Mouse (Mus musculus) urinary bladder, postnatal 25 days (tissue): ENCODE measurements around the gene Wdr27.
"Not testable (repeated sequence)": the region's sequence is repeated elsewhere in the genome, so short reads cannot be mapped to it uniquely, and the experiment has no call there.

Source experiments
- DNase-seq: peaks from one replicate; pipeline ENCODE4 v3.0.0; 2022; ENCODE audit warnings: low spot score

The Wdr27 gene

GRCm38 (mm10) chr17:14943009-14943728 is at the start of gene Wdr27, which contains the start of gene 1600012H06Rik:
Gene Wdr27 (minus strand): TSS chr17:14943158.
Gene 1600012H06Rik (plus strand): TSS chr17:14943184.
- DNase-seq: peak; percentile 99

DNA sequence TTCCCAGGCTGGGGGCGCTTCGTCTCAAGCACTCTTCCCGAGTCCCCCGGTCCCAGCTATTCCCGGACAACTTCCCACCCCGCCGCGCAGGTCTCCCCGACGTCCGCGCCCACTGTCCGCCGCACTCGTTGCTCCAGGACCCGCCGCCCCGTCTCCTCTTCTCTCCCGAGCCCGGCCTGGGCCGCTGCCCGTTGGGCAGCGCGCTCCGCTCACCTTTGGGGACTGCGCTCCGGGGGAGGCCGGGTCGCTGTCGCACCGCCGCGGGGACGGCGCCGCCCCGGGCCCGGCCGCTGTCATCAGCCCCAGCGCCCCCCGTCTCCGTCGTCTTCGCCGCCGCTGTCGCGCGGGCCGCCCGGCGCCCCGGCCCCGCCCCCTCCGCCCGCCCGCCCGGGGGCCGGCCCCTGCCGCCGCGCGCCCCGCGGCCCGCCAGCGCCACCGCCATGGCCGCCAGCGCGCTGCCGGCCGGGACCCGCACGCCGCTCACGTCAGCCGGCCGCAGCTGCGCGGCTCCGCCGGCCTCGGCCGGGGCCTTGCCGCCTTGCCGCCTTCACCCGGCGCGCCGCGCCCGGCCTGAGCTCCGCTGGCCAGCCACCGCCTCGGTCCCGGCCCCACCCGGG is 49.7 kb upstream of the Wdr27 start:
- DNase-seq: not testable (repeated sequence)

GRCm38 (mm10) chr17:14990116-14990702 is 47.3 kb upstream of the Wdr27 start:
- not testable (repeated sequence) for DNase-seq

DNA sequence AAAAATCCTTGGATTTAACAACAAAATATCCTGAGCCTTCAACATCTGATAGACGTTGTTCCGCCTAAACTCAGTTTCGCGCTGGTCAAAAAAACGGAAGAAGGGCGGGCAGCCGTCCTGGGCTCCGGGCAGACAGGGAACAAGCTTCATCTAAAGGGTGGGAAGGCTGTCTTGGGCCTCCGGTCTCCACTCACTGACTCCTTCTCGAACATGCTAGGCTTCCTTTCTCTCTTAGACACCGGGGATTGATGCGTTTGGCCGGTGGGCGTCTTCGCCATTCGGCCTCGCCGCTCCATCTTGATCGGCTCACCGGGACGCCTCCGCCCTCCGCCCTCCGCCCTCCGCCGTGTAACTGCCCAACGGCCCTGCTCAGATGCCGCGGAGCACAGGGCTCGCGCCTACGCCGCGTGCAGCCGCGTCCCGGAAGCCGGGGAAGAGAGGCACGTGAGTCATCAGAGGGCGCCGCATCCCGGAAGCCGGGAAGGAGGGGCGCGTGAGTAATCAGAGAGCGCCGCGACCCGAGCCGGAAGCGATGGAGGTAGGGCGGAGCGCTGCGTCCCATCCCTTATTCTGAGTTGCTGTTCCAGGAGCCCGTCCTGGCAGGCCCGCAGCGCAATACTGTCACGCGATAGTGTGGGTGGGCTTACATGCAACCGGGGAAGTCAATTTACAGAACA is 35.5 kb upstream of the Wdr27 start, which contains the start of the genes 9030025P20Rik and Gm3417:
Gene 9030025P20Rik, plus strand, starts transcription at position 107 of the 677 bp plus-strand sequence.
Gene Gm3417, minus strand, starts transcription at position 429 of the 677 bp plus-strand sequence.
- not testable (repeated sequence) for DNase-seq

DNA sequence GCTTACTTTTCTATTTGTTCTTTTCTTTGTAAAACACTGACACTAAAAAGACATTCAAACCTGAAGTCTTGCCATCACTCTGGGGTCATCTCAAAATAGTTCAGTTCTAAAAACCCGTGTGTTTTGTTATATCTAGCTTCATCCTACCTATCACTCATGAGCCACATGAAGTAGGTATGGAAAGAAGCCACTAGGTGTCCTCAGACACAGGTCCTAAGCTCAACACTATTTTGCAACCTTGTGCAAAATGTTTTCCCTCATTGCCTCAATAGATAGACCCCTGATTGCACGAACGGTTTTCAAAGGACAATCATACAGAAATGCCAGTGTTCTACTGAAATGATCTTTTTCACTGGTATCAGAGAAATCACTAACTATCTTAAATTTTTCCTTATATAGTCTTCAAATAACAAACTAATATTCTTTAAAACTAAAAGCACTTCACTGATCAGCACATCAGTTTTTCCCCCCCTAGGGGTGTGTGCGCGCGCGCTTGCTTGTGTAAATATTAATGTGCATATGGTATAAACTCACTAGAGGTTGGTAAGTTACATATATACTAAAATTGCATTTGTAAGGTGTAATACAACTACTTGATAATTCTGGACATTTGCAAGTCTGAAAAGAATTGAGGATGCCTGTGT is 34.9 kb upstream of the Wdr27 start:
- not testable (repeated sequence) for DNase-seq

DNA sequence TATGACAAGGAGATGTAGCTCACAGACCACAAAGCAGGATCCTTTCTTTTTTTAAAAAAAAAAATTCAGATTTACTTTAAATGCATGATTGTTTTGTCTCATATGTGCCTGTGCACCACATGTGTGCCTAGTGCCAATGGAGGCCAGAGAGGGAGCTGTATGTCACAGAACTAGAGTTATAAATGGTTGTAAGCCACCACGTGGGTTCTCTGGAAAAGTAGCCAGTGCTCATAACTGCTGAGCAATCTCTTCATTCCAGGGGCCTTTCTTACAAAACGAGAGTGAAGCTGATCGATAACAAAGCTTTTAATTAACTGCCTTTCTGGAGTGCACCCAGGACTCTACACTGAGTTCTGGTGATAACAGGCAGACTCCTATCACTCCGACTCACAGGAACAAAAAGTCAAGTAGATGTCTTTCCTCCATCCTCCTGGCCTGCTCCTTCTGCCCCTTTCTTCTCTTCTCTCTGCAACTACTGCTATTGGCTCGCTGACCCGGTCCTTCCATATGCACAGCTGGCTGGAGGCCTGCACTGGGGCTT is 25.5 kb upstream of the Wdr27 start:
- DNase-seq: not testable (repeated sequence)

DNA sequence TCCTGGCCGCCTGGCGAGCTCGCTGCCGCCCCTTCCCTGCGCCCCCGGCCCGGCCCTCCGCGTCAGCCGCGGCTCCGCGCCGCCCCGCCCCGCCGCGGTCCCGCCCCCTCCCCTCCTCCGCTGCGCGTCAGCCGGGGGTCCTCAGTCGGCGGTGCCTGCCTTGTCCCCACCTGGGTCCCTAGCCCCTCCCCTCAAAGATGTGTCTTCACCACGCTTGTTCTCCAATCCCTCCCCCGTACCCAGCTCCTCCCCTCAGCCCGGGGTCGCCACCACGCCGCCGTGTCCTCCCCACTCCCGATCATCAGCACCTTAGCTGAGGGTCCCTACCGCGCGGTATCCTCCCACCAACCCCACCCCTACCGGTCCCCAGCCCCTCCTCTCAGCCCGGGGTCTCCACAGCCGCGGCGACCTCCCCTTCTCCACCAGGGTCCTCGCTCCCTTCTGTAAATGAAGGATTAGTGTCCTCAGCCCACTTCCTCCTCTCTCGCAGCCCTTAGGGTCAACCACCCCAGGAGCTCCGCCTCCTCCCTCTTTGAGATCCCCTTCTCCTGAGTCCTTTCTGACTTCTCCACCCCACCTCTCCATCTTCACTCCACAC is 18.7 kb upstream of the Wdr27 start:
- not testable (repeated sequence) for DNase-seq

GRCm38 (mm10) chr17:14960951-14961556 is 18.1 kb upstream of the Wdr27 start, which contains the start of gene Phf10:
Gene Phf10 (minus strand): TSS chr17:14961273.
- DNase-seq: peak; percentile 44

DNA sequence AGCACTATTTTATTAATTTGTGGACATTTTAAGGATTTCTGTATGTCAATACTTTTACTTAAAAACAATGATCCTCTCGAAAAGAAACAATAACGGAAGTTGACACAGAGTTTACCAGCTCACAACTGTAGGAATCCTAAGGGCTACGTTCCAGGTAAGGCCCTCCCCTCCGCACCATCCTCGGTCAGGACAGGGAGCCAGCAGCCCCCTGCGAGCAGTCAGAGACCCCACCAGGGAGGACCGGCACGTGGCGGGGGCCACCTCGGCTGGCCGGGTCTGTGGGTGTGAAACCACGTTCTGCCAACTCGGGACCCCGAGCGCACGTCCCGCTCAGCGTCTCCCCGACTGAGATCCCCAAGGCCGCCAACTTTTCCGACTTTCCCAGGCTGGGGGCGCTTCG is 17.6 kb upstream of the Wdr27 start:
- DNase-seq: peak; percentile 25

- no peak for DNase-seq
These were observed 17.0 kb upstream of the Wdr27 start for GRCm38 (mm10) chr17:14959979-14960378.

DNA sequence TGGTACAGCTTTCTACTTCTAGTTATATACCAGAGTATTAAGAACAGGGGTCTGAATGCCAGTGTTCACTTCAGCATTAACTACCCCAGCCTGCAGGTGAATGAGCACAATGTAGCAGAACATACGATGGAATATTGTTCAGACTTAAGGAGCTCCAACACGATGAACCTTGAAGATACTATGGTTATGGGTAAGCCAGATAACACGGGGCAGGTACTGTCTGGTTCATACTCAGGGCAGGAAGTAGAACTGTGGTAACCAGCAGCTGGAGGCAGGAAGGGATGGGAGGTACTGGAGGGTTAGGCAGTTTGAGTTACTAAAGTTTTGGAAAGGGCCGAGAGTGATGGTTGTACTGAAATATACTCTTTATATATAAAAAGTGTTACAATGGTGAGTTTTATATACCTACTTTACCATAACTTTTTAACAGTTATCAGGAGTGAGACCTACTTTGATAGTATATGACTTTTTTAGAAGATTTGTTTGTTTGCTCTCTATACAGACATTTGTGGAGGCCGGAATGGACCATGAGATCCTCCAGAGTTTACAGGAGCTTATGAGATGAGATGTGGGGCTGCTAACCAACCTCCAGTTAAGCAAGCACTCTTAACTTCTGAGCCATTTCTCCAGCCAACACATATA is 15.8 kb upstream of the Wdr27 start:
- DNase-seq: no peak

GRCm38 (mm10) chr17:14953452-14953851 is 10.5 kb upstream of the Wdr27 start:
- DNase-seq: no peak

DNA sequence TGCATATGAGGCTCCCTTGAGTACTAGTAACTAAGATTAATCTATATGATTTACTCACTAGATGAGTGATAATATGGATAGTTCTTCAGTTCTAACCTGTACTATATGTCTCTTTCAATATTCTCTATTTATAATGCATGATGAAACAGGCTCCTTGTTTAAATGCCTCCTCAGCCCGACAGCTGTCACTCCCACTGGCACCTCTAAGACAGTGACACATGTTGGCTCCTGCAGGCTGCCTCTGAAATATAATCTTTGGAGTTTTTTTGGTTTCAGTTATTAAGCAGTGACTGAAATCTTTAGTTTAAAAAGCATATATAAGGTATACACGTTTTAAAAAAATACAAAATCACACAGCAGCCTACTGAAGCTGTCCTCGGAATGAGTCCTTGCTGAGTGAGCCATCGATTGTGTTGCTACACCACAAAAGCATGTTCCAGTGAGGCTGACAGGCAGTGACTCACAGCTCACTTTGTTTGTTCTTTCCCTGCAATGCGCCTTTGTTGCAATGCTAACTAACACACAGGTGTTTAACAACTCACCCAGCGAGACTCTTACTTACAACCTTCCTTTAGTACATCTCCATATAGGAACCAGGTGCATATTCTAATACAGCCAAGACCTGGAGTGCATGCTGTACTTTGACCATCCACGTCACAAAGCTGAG is 6.3 kb upstream of the Wdr27 start:
- DNase-seq: no peak

DNA sequence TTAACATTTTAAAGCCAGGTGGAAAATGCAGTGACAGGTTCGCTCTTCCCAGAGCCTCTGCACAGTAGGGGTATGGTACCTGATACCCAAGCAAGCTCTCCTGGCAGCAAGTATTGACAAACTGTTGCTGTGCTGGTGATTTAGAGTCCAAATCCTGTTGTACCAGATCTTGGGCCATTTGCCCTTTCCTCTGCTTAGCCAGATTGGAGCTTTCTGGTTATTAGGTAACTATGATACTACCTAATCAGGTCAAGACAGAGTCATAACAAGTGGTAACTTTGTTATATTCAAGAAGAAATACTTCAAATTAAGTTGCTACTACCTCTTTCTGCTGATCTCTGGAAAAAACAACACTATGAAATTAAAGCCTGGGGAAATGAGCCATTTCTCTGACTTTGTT is 1.6 kb upstream of the Wdr27 start:
- DNase-seq: no peak

DNA sequence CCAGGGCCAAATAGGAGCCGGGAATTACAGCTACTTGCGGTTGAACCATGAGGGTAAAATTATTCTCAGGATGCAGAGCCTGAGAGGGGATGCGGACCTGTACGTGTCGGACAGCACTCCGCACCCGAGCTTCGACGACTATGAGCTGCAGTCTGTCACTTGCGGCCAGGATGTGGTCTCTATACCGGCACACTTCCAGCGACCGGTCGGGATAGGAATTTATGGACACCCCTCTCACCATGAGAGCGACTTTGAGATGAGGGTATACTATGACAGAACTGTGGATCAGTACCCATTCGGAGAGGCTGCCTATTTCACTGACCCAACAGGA is 736 bp upstream of the Wdr27 start:
- DNase-seq: peak; percentile 10

GRCm38 (mm10) chr17:14942181-14942580 is 777 bp downstream of the Wdr27 start:
- DNase-seq: not testable (repeated sequence)

GRCm38 (mm10) chr17:14935841-14936605 is 6.9 kb downstream of the Wdr27 start:
- DNase-seq: no peak

DNA sequence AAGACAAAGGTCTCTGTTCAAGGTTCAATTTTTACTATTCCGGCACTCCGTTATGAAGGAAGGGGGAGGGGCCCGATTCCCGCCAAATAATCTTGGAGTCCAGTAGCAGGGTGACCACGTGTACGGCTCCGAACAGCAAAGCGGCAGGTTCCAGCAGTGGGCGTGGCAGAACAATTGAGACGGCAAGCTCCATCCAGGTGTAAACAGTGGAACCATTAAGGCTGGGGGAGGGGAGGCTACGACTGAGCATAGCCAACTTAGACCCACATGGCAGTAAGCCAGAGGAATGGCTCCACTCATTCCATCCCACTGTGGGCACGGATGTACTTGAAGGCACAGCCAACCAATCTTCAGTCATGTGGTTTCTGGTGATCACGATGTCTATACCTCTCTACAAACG is 7.7 kb downstream of the Wdr27 start:
- not testable (repeated sequence) for DNase-seq

DNA sequence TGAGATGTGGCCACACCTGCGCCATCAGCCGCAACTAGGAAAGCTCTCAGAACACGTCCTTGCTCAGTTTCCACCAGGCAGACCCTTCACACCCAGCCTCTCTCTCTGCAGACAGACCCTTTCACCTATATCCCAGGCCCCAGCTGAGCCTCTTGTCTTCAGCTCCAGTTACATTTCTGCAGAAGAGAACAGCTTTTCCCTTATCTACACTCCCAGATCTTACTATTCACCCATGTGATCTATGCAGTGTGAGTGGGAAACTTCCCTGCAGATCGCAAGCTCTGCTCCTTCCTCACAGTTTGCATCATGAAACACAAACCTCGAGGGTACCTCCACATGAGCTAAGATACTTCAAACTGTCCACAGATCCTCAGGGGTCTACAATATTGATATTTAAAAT is 11.5 kb downstream of the Wdr27 start:
- no peak for DNase-seq
